Comparison of ENCODE assay signal across 13 mouse cellular contexts in the genomic region with DNA sequence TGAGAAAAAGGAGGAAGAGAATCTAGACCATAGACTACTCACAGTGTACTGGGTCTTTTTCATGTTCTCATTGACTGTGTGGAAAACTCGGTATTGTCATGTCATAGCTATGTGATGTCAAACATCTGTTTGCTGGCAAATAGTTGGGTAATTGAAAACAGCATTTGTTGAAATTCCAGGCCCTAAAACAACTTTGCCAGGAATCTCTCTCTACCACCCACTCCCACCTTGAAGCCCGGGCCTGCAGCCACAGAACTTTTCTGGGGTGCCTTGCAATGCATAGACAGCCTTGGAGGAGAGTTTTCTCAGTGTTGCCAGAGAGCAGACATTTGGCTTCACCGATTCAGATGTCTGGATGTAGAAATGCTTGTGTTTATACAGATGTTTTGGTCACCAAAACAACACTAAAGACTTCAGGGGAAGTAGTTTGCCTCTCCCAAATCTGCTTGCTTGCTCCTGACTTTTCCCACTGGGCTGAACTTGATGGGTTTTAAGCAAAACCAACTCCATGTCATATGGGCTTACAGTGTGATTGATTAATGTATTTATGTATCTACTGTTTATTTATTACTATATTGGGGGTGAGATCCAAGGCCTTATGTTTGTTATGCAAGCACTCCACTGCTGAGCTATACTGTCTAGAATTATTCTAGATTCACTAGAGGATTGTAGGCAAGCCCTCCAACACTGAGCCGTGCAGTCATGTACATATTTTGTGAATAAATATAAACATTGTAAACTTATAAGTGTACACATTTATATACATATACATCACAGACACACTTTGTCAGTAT.
DNase-seq lines count a peak whose midpoint lies in the region; ATAC-seq and TF ChIP-seq lines count a peak whose summit lies in the region.
"Had no signal": no experiment of that assay in that cellular context is flagged by ENCODE, and none has a peak within 500 bp of the region (broad histone marks: within the 10 kb centered on the region; RNA-seq: fewer than 3 reads in every experiment).

No protein-coding gene starts in this region.

- intact Hi-C loops in gastrocnemius, adult 2 months (cut with DNase I), result no loop called here

- no peak overlapping the region for H3K4me2 ChIP-seq in limb, embryonic 14.5 days (replicated peaks; ENCODE audit: low read depth, low read length, severe bottlenecking)
- H3K4me2 ChIP-seq in midbrain, embryonic 16.5 days (ENCODE audit: low read length), result no peak overlapping the region
- H3K4me2 ChIP-seq in hindbrain, embryonic 14.5 days (replicated peaks), result no peak overlapping the region
- H3K4me2 ChIP-seq in liver, embryonic 11.5 days, result no peak overlapping the region

- no peak overlapping the region for H3K4me3 ChIP-seq in gastrocnemius, adult 2 months
- H3K4me3 ChIP-seq in embryonic fibroblast, embryonic 13.5 days (ENCODE audit: insufficient read depth, low read length), result no peak overlapping the region
- H3K4me3 ChIP-seq in limb, embryonic 14.5 days (replicated peaks; ENCODE audit: low read length), result no peak overlapping the region
- H3K4me3 ChIP-seq in midbrain, embryonic 16.5 days (ENCODE audit: low read depth, low read length), result no peak overlapping the region
- H3K4me3 ChIP-seq in hindbrain, embryonic 14.5 days (replicated peaks; ENCODE audit: low read length), result no peak overlapping the region
- H3K4me3 ChIP-seq in liver, embryonic 11.5 days (ENCODE audit: low read depth, low read length), result no peak overlapping the region

- no peak for TF ChIP-seq CTCF in gastrocnemius, adult 2 months (IDR thresholded peaks at IDR 0.05)
- TF ChIP-seq CTCF in embryonic fibroblast, embryonic 13.5 days (IDR thresholded peaks at IDR 0.05; ENCODE audit: borderline replicate concordance, insufficient read depth, low read length), result no peak

- no peaks in the 10 kb centered on the region for H3K27me3 ChIP-seq in limb, embryonic 14.5 days (ENCODE audit: control insufficient read depth, insufficient read depth, low read length)
- no peaks in the 10 kb centered on the region for H3K27me3 ChIP-seq in midbrain, embryonic 16.5 days (ENCODE audit: control insufficient read depth, insufficient read depth, low read depth, low read length)
- no peaks in the 10 kb centered on the region for H3K27me3 ChIP-seq in hindbrain, embryonic 14.5 days (ENCODE audit: control insufficient read depth, insufficient read depth, low read length)
- no peaks in the 10 kb centered on the region for H3K27me3 ChIP-seq in liver, embryonic 11.5 days (replicated peaks; ENCODE audit: control insufficient read depth, insufficient read depth, low read length)

- H3K9ac ChIP-seq in limb, embryonic 14.5 days (ENCODE audit: low read depth, low read length, severe bottlenecking), result no peak overlapping the region
- no peak overlapping the region for H3K9ac ChIP-seq in midbrain, embryonic 16.5 days (ENCODE audit: low read depth, low read length)
- no peak overlapping the region for H3K9ac ChIP-seq in hindbrain, embryonic 14.5 days
- H3K9ac ChIP-seq in liver, embryonic 11.5 days (ENCODE audit: low read depth, low read length), result no peak overlapping the region

- H3K9me3 ChIP-seq in limb, embryonic 14.5 days (ENCODE audit: control insufficient read depth, low read length), result no peaks in the 10 kb centered on the region
- H3K9me3 ChIP-seq in midbrain, embryonic 16.5 days (replicated peaks; ENCODE audit: control insufficient read depth, low read length, poor library complexity, severe bottlenecking), result no peaks in the 10 kb centered on the region
- H3K9me3 ChIP-seq in hindbrain, embryonic 14.5 days (ENCODE audit: control insufficient read depth, low read length), result no peaks in the 10 kb centered on the region
- no peaks in the 10 kb centered on the region for H3K9me3 ChIP-seq in liver, embryonic 11.5 days (ENCODE audit: control insufficient read depth, low read length)

- peak overlapping the region; percentile 48 for H3K27ac ChIP-seq in gastrocnemius, adult 2 months
- peak overlapping the region; percentile 93 for H3K27ac ChIP-seq in embryonic fibroblast, embryonic 13.5 days (ENCODE audit: insufficient read depth, low read length)
- peak overlapping the region; percentile 61 for H3K27ac ChIP-seq in limb, embryonic 14.5 days (replicated peaks; ENCODE audit: low read depth, low read length)
- H3K27ac ChIP-seq in midbrain, embryonic 16.5 days (ENCODE audit: low read length), result no peak overlapping the region
- no peak overlapping the region for H3K27ac ChIP-seq in hindbrain, embryonic 14.5 days
- H3K27ac ChIP-seq in liver, embryonic 11.5 days (ENCODE audit: low read depth, low read length), result no peak overlapping the region

- WGBS in limb, embryonic 14.5 days, result 38% methylated on average over 4 of the region's 4 CpGs
- WGBS in midbrain, embryonic 16.5 days, result 88% methylated on average over 4 of the region's 4 CpGs
- WGBS in hindbrain, embryonic 14.5 days, result 80% methylated on average over 4 of the region's 4 CpGs
- WGBS in liver, embryonic 11.5 days, result 72% methylated on average over 4 of the region's 4 CpGs

- ATAC-seq in limb, embryonic 14.5 days (ENCODE audit: low FRiP score, low read depth), result 0 out of 2 replicates have a peak, but pooled peaks have one; percentile 26
- no peak for ATAC-seq in midbrain, embryonic 16.5 days
- ATAC-seq in hindbrain, embryonic 14.5 days (ENCODE audit: low FRiP score), result no peak
- ATAC-seq in liver, embryonic 11.5 days (replicated peaks; ENCODE audit: low FRiP score), result no peak
- ATAC-seq: intestine, embryonic 16.5 days had no signal

- peaks cover 10% of the 10 kb centered on the region for H3K4me1 ChIP-seq in embryonic fibroblast, embryonic 13.5 days (ENCODE audit: control insufficient read depth, insufficient read depth, low read length)
- H3K4me1 ChIP-seq in limb, embryonic 14.5 days (ENCODE audit: control insufficient read depth, insufficient read depth, low read length), result no peaks in the 10 kb centered on the region
- no peaks in the 10 kb centered on the region for H3K4me1 ChIP-seq in midbrain, embryonic 16.5 days (ENCODE audit: control insufficient read depth, insufficient read depth, low read length)
- H3K4me1 ChIP-seq in hindbrain, embryonic 14.5 days (replicated peaks; ENCODE audit: control insufficient read depth, insufficient read depth, low read length), result no peaks in the 10 kb centered on the region
- H3K4me1 ChIP-seq in liver, embryonic 11.5 days (replicated peaks; ENCODE audit: control insufficient read depth, insufficient read depth, low read length), result no peaks in the 10 kb centered on the region

- no peak for TF ChIP-seq POLR2A in embryonic fibroblast, embryonic 13.5 days (IDR thresholded peaks at IDR 0.05; ENCODE audit: low read depth, low read length)
- no peak for TF ChIP-seq POLR2A in limb, embryonic 14.5 days (IDR thresholded peaks at IDR 0.05; ENCODE audit: borderline replicate concordance, extremely low read depth, insufficient read depth, insufficient read length)

- DNase-seq in gastrocnemius, adult 2 months, result peak; percentile 48
- DNase-seq in gastrocnemius, postnatal 10 days, result no peak
- peak; percentile 77 for DNase-seq in NIH3T3 (ENCODE audit: low read depth)
- DNase-seq in limb, embryonic 14.5 days (ENCODE audit: low spot score), result peak; percentile 57
- no peak for DNase-seq in hindbrain, embryonic 14.5 days (ENCODE audit: low spot score)
- DNase-seq in liver, embryonic 11.5 days (ENCODE audit: low spot score), result no peak
- DNase-seq: cerebellum, adult 9-10 months; liver; retina, postnatal 1 day; thymus, postnatal 4 days had no signal

- no peaks in the 10 kb centered on the region for H3K36me3 ChIP-seq in limb, embryonic 14.5 days (ENCODE audit: control insufficient read depth, insufficient read depth, low read length)
- H3K36me3 ChIP-seq in midbrain, embryonic 16.5 days (ENCODE audit: control insufficient read depth, insufficient read depth, low read length), result no peaks in the 10 kb centered on the region
- H3K36me3 ChIP-seq in hindbrain, embryonic 14.5 days (replicated peaks; ENCODE audit: control insufficient read depth, insufficient read depth), result no peaks in the 10 kb centered on the region
- no peaks in the 10 kb centered on the region for H3K36me3 ChIP-seq in liver, embryonic 11.5 days (ENCODE audit: control insufficient read depth, insufficient read depth, low read length)

Comparison
In these comparisons a context has a peak if more than half of its experiments do, and no peak if none do; other contexts are left out.
1. DNase-seq: peak in gastrocnemius, adult 2 months (single experiment), NIH3T3 (single experiment) and limb, embryonic 14.5 days (single experiment); none in gastrocnemius, postnatal 10 days (single experiment), hindbrain, embryonic 14.5 days (single experiment) and liver, embryonic 11.5 days (single experiment).
2. H3K27ac ChIP-seq: peak in gastrocnemius, adult 2 months (single experiment), embryonic fibroblast, embryonic 13.5 days (single experiment) and limb, embryonic 14.5 days (single experiment); none in midbrain, embryonic 16.5 days (single experiment), hindbrain, embryonic 14.5 days (single experiment) and liver, embryonic 11.5 days (single experiment).